Mouse (Mus musculus) gastrocnemius, postnatal 36 days (tissue): ENCODE measurements around the gene Tmem51. TPM values are rescaled to one million over a fixed set of nuclear protein-coding genes. Genes with fewer than 3 reads are reported as not detected.

Source experiments
- DNase-seq, 2 experiments: peaks; one replicate each; pipeline ENCODE4 v3.0.0; 2022
- intact Hi-C: fragments of 180-260 bp; cut with DNase I; formaldehyde crosslinking; loops from one replicate; pipeline ENCODE4 v1.15.1; 2025
- total RNA-seq, 2 experiments: library from RNA; stranded (reverse); gene quantifications; 2 replicates each; pipeline ENCODE4 v1.2.3; 2021

The Tmem51 gene
- total RNA-seq, 2 experiments from 2014 or later = 1.1 to 1.2 TPM

GRCm38 (mm10) chr4:142082703-142083102 lies 1.4 kb downstream of the Tmem51 start:
- DNase-seq = no peak
- intact Hi-C loops = no loop called here

- peak in 1 of 2 experiments; percentile 47 for DNase-seq
These were observed 2.3 kb downstream of the Tmem51 start for GRCm38 (mm10) chr4:142081631-142082283.

GRCm38 (mm10) chr4:142080901-142081630 lies 3.0 kb downstream of the Tmem51 start:
- DNase-seq = peak; percentile 44 to 45
- intact Hi-C loops = no loop called here

More at GRCm38 (mm10) chr4:142081631-142082283, 2.3 kb downstream of the Tmem51 start:
- intact Hi-C loops = no loop called here

GRCm38 (mm10) chr4:142080487-142080767 lies 3.7 kb downstream of the Tmem51 start:
- intact Hi-C loops = no loop called here
- no peak for DNase-seq

GRCm38 (mm10) chr4:142079629-142080486 lies 4.2 kb downstream of the Tmem51 start:
- intact Hi-C loops = no loop called here
- no peak for DNase-seq

- DNase-seq = no peak
- intact Hi-C loops = no loop called here
These were observed 6.4 kb downstream of the Tmem51 start for GRCm38 (mm10) chr4:142077572-142078271.

GRCm38 (mm10) chr4:142076883-142077282 lies 7.2 kb downstream of the Tmem51 start:
- DNase-seq = no peak
- intact Hi-C loops = no loop called here

- DNase-seq = no peak
- intact Hi-C loops = no loop called here
These were observed 8.2 kb downstream of the Tmem51 start for GRCm38 (mm10) chr4:142075931-142076330.

GRCm38 (mm10) chr4:142074060-142074732 lies 9.9 kb downstream of the Tmem51 start:
- no peak for DNase-seq
- intact Hi-C loops = no loop called here

- DNase-seq = no peak
- intact Hi-C loops = no loop called here
These were observed 12.7 kb downstream of the Tmem51 start for GRCm38 (mm10) chr4:142071243-142071991.

GRCm38 (mm10) chr4:142070840-142071239 lies 13.3 kb downstream of the Tmem51 start:
- DNase-seq = no peak
- intact Hi-C loops = no loop called here

- intact Hi-C loops = no loop called here
- DNase-seq = no peak
These were observed 14.9 kb downstream of the Tmem51 start for GRCm38 (mm10) chr4:142068899-142069812.

- no peak for DNase-seq
- intact Hi-C loops = no loop called here
These were observed 17.5 kb downstream of the Tmem51 start for GRCm38 (mm10) chr4:142066576-142066975.

- intact Hi-C loops = no loop called here
- no peak for DNase-seq
These were observed 18.3 kb downstream of the Tmem51 start for GRCm38 (mm10) chr4:142065835-142066234.

GRCm38 (mm10) chr4:142065270-142065669 lies 18.8 kb downstream of the Tmem51 start:
- intact Hi-C loops = no loop called here
- peak in 1 of 2 experiments; percentile 51 for DNase-seq

- intact Hi-C loops = no loop called here
- no peak for DNase-seq
These were observed 19.4 kb downstream of the Tmem51 start for GRCm38 (mm10) chr4:142064582-142065228.

- intact Hi-C loops = no loop called here
- no peak for DNase-seq
These were observed 21.0 kb downstream of the Tmem51 start for GRCm38 (mm10) chr4:142063057-142063534.
